Mouse (Mus musculus): ENCODE data around the gene Myo10. TPM values are rescaled to one million over a fixed set of nuclear protein-coding genes. Genes with fewer than 3 reads are reported as not detected.

The Myo10 gene
- 10 to 100 TPM; 49.5 to 57.6 TPM for total RNA-seq (2021)
- long read RNA-seq, experiment 1, partial matches to known transcripts = 5 of 17 reads
- long read RNA-seq, experiment 1, other reads (novel, unspliced or antisense) = 12 of 17 reads
- long read RNA-seq, experiment 2, partial matches to known transcripts = 4 of 43 reads
- long read RNA-seq, experiment 2, other reads (novel, unspliced or antisense) = 39 of 43 reads

DNA sequence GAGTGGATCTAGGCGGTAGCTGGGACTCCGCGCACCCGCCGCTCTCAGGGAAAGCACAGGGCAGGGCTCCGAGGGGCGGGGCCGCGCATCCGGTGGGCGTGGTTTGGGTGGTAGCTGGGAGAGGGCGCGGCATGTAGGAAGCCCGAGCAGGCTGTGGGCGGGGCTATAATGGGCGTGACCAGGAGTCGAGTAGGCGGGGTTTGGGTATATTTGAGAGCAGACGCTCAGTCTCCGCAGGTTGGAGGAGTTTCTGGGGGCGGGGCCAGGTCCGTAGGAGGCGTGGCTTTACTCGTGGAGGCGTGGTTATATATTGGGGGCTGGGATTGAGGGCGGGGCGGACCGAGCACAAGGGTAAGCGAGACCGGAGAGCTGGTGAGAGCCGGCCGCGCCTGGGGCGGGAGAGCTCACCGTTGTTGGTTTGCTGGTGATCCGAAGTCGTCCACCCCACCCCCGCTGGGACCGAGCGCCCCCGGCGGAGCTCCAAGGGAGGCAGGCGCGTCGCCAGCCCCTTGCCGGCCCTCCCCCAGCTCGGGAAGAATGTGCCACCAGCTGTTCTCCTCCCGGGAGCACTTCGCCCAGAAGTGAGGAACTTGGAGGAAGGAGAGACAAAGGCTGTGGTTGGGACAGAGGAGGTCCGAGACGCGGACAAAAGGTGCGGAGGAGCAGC lies at the start of gene Myo10:
TSS of gene Myo10 (plus strand) at position 326 of the 667 bp plus-strand sequence.
- peak; percentile 88 to 95 for DNase-seq (ENCODE audit: low spot score in 2 of 2)

DNA sequence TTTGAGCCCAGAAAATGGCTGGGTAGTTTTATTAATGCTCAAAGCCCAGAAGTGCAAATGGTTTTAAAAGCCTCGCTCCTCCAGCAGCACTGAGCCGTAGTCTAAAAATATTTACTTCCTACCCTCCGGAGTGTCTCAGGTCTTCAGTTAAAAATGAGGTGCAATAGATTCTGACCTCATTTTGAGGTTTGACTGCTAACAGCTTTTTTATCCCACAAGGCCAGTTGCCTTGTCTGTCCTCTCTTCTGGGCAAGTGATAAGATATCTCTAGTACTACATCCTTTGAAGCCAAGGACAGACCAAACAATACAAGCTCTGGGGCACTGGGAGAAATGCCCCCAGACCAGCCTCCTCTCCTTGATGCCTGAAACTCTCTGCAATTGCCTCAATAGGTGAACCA lies 49.2 kb upstream of the Myo10 start:
- DNase-seq (ENCODE audit: low spot score in 2 of 2) = no peak

DNA sequence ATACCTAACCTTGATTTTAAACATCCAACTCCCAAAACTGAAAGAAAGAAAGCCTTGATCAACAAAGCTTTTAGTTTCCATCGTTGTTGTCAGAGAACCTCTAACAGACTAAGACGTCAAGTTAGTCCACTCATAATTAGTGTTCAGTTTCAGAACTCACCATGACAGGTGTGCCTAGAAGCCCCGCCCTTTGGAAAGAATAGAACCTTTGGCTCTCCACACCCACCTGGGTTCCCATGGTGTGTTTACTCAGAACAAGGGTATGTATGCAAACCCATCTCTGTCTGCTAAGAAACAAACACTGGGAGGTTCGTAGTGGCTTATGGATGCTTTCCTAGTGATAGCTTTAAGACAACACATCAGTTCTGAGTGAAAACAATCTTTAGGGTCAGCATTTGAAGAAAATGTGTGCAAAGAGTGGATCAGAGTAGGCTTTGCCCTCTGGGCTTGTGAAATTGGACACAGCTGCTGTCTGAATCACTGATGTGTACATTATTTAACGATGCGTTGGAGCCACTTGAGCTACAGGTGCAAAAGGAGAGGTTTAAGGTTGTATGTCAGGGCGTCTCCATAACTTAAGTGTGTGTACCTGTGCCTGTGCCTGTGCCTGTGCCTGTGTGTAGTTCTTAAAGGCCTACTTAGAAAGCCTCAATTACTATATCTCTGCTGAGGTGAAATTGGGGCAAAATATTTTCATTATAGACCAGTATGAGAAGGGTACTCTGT lies 48.3 kb upstream of the Myo10 start:
- DNase-seq (ENCODE audit: low spot score in 2 of 2) = no peak

DNA sequence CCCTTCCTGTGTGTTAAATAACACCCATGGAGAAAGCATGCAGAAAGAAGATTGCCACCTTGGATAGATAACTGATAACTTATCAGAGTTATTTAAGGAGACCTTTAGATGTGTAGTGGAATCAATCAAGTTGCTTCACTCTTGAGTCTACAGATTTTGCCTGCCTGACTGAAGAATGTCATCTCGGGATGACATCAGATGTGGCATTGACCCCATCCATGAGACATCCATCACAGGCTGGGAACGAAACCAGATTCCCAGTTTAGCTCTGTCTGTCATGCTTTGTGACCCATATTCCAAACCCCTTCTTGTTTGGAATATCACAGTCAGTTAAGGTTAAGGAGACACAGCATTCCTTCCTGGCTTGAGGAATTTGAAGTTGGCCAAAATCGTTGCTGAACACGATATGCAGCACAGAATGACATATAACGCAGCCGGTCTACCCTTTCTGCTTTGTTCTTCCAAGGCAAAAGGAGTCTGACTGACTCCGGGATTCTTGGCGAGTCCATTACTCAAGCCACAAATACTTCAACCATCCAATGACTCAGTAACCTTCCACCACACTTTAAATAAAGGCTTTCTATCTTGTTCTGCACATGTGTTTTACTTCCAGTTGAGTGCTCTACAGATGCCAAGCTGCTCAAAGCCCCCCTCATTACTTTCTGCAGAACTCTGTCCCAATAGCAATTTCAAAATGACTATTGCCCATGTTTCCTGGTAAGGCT lies 44.8 kb upstream of the Myo10 start:
- DNase-seq (ENCODE audit: low spot score in 2 of 2) = no peak

DNA sequence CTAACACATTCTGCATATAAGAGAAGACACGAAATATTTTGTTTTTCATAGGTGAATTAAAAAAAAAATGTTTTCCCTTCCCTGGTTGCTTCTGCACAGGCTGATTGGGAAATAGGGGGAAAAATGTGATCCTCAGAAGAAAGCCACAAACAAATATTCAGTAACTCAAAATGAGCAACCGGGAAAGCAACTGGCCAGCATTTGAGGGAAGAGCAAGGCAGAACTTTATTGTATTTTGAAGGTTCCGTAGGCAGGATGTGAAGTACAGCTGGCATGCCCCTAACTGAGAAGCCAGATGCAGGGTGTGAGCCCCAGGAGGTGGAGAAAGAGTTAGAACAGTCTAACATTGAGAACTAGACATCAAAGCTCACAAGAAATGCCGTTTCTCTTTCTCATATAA lies 44.0 kb upstream of the Myo10 start:
- no peak for DNase-seq (ENCODE audit: low spot score in 2 of 2)

DNA sequence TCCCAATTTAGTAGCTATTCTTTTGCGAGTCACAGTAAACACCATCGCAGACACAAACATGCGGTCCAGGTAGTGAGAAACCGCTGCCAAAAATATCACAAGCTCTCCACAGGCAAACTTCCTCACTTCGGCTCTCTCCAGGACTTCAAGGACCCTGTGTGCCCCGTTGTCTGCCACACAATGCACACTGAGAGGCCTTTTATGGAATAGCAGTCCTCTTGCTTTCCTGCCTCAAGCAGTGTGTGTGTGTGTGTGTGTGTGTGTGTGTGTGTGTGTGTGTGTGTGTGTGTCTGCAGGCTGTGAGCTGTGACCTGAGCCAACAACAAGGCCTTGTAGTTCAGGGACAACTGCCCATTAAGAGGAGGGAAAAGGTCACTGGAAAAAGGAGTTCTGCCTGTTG lies 41.6 kb upstream of the Myo10 start:
- no peak for DNase-seq (ENCODE audit: low spot score in 2 of 2)

DNA sequence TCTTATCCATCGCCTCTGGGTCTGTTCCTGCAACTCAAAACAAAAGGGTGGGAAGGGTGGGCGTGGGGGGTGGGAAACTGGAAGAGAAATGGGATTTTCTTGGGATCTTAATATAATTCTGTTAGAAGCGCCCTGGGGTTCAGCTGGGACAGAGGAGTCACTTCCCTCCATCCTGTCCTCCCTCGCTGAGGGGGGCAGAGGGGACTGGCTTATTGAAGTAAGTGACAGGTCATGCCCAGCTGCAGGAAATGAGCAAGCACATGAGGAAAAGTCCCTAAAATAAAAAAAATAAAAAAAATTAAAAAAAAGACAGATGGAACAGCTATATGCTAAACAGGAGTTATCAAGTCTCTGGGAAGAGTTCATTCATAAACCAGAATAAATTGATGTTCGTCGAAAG lies 40.3 kb upstream of the Myo10 start:
- DNase-seq (ENCODE audit: low spot score in 2 of 2) = no peak

DNA sequence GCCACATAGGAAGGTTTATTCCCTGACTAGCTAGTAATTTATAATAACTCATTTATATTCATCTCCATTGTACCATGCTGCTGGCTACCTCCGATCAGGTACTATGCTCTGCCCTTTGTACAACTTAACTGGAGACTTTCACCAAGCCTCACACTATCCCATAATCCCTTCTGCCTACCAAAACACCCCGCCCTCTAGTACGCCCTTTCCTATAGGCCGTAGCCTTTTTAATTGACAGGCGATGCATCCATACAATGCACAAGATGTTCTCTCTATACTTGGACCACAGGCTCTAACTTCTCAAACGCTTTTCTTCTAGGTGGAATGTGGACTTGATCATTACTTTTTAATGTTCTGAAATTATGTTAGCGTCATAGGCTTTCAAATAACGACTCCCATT lies 39.0 kb upstream of the Myo10 start:
- no peak for DNase-seq (ENCODE audit: low spot score in 2 of 2)

DNA sequence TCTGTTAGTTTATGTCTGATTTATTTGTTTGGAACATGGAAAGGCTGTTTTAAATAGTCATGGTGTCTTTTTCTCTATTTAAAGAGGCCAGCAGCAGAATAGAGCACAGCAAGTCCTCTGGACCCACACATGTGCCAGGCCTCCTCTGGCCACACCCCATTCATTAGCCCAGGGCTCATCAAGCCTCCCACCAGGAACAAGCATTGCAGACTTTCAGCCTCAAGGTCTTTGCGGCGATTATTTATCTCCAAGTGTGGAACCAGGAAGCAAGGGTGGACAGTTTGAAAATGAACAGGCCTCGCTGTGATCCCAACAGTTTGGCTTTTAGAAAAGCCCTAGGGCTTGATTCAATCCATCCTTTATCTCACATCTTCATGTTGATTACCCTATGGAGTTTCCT lies 35.5 kb upstream of the Myo10 start:
- DNase-seq (ENCODE audit: low spot score in 2 of 2) = no peak

DNA sequence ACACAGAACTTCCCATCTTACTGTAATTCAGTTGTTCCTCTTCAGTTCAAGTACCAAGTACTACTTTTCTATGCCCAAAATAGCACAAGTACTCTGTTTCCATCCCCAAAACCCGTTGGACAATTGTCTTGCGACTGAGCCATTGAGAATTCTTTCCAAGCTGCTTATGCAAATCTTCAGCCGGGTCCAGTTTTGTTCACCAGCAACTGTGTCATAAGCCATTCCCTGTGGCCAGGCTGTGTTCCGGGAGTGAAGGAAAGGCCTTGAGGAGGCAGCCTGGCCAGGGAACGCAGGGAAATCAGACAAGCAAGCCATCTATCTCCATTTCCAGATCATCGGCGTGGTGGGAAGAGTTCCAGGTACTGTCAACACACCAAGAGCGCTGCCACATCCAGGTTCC lies 34.4 kb upstream of the Myo10 start:
- no peak for DNase-seq (ENCODE audit: low spot score in 2 of 2)

DNA sequence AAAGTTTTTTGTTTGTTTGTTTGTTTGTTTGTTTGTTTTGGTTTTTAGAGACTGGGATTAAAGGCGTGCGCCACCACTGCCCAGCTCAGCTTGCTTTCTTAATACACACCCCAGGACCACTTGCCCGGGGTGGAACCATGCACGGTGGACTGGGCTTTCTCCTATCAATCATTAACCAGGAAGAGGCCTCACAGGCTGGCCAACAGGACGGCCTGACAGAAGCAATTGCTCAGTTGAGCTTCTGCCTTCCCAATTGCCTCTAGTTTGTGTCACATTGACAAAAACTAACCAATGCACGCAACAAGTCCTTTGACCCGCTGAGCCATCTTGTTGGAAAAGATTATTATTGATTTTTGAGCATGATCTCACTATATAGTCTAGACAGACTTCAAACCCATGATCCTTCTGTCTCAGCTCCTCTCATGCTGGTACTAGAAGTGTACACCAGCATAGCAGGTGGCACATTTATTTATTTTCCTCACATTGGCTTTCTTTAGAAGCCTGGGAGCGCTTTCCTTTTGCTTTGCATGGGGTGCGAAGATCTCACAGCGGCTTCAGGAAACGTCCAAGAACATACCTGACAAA lies 32.9 kb upstream of the Myo10 start:
- DNase-seq (ENCODE audit: low spot score in 2 of 2) = no peak

DNA sequence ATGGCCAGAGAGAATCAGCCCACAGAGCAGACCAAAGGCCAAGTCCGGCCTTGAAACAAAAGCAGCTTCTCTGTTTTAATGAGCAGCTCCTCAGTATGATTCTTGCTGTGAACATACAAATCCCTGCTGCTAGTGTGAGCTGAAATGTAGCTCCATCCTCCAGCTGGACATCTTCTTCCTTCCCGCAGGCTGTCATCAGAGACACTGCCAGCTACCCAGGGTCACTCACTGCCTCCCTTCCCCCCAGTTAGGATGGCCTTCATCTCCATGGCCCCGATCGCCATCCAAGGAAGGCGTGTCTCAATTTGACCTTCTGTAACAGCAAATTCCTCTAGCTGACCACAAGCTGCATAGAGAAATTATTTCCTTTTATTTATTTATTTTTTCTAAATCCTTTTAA lies 32.4 kb upstream of the Myo10 start:
- DNase-seq (ENCODE audit: low spot score in 2 of 2) = no peak

DNA sequence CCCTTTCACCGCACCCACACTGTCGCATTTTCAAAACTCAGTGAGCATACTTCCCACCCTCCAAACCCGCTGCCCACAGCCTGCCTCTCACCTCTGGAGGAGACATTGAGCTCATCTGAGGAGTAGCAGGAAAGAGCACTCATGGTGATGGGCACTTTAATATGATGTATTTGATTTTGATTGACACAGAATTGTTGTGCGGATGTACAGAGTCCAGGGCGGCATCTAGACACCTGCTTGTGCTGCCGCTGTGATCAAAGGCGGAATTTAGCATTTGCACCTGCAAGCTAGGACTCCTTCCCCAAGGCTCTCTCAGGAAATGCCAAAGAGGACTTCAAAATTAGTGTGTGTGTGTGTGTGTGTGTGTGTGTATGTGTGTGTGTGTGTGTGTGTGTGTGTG lies 31.4 kb upstream of the Myo10 start:
- DNase-seq (ENCODE audit: low spot score in 2 of 2) = no peak

DNA sequence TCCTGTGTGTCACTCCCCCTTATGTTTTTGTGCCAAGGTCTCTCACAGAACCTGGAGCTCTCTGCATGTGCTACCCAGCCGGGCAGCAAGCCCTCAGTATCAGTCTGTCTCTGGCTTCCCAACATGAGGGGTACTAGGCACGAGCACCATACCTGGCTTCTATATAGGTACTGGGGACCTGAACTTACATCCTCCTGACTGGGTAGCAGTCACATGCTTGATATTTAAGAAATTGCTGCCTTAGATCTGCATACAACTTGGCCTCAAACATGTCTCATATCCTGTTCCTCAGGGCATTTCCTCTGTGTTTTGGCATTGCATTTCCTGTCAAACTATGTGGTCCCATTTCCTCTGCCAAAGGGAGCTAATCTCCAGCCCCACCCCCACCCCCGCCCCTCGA lies 30.4 kb upstream of the Myo10 start:
- DNase-seq (ENCODE audit: low spot score in 2 of 2) = no peak

DNA sequence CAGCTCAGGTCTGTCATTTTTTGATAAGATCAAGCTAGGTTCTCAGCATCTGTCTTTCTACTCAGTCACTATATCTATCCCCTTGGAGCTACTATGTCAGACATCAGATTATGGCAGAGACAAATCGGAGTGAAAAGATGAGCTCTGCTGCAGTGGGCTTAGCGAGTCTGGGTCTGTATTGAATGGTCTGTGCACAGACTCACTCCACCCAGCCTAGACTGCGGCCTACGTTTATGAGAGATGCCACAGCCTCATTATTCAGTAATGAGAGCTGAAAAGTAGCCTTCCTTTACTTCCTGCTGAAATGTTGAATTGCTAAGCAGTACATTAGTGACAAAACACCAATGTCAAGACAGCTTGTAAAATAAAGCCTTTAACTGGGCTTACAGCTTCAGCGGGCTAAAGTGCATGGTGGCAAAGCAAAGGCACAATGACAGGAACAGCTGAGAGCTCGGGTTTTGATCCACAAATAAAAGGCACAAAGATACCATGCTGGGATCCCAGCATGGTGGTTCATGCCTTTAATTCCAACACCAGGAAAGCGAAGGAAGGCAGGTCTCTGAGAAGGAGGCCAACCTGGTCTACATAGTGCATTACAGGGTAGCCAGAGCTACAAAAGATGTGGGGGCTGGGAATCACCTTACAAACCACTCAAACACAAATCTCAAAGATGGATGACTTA lies 28.7 kb upstream of the Myo10 start:
- DNase-seq (ENCODE audit: low spot score in 2 of 2) = no peak

DNA sequence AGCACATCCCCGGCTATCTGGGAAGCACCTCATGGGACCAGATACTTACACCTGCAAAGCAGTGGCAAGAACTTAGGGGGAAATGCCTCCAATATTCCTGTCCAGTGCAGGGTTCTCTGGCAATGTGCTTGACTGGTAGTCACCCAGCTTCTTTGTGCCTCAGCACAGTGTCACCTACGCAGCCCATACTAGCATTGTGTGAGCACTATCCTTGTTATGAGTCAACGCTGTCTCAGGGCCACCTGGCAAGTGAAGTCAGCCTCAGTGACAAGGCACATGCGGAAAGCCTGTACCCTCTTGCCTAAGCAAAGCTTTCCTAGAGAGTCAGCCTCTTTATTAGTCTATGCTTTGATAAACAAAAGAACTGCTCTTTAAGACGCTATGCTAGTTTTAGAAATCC lies 24.0 kb upstream of the Myo10 start:
- DNase-seq (ENCODE audit: low spot score in 2 of 2) = no peak

DNA sequence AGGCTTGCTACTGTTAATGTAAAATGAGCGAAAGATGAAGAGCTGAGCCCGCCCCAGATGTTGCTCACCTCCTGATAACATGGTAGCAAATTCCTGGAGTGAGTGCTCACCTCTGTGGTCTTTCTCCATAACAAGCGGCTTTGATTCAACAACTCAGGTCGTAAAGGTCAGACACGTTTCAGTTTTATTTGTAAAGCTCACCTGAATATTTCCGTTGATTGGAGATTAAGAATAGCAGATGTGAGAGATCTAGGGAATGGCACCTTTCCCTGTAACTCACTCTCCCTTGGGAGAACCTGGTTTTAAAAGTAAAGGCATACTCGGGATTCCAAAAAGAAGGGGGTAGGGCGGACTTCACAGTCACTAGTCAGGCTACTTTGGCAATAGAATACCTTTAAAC lies 20.0 kb upstream of the Myo10 start:
- DNase-seq (ENCODE audit: low spot score in 2 of 2) = no peak

DNA sequence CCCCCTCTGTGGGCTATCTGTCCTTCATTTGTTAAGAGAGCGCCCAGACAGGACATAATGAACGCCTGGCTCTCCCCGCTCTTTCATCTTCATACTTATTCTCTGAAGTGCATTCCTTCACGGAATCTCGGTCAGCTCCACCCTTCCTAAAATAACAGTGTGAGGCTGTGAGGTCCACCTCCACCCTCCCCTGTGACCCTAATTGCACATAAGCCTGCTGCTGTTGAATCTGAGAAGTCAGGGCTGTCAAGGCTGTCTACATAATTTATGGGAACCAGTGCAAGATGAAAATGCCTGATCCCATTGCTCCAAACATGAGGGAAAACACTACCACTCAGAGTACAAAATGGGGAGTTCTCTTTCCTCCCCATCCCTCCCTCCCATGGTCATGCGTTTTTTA lies 19.0 kb upstream of the Myo10 start:
- DNase-seq (ENCODE audit: low spot score in 2 of 2) = no peak

DNA sequence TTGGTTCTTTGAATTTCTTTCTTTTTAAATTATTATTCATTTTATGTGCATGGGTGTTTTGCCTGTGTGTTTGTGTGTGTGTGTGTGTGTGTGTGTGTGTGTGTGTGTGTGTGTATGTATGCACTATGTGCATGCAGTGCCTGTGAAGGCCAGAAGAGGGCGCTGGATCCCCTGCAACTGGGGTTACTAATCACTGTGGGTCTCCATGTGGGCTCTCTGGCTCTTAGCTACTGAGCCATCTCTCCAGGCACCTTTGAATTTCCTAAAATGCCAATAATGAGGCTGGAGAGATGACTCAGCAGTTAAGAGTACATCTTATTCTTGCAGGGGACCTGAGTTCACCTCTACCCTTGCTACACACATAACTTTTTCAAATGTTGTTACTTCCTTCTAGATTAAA lies 18.1 kb upstream of the Myo10 start:
- DNase-seq (ENCODE audit: low spot score in 2 of 2) = no peak

DNA sequence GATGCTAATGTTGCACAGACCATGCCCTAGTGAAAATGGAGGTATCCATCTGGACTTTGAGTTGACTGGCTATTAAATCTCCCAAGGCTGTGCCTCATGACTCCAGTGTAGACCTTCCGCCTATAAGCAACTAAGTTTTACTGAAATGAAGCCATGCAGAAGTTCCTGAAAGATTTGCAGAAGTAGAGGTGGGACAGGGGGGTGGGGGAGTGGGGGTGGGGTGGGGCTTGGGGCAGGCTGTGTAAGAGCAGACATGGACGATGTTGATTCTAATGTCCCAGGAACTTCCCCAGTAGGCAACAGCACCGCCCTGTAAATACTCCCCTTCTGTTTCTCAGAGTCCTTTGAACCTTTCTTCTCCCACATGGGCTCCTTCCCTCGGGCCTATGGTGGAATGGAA lies 16.9 kb upstream of the Myo10 start:
- no peak for DNase-seq (ENCODE audit: low spot score in 2 of 2)

DNA sequence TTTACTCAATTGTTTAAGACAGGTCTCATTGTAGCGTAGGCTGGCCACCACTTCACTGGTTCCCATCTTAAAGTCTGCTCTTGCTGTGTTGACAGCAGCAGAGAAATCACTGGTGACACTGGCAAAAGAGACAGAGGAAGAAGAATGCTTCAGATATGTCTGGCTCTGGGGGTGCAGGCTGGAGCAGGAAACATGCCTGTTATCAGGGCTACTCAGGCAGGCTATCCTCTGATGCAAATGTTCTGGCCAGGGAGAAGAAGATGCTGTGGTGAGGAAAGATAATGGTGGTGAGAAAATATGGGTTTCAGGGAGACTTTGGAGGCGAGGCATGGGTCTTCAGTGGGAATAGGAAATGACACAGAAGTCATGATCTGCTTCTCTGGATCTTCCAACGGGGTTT lies 13.6 kb upstream of the Myo10 start:
- no peak for DNase-seq (ENCODE audit: low spot score in 2 of 2)

All from layer of hippocampus, postnatal 14 days (tissue).